Mouse (Mus musculus) myocyte (in vitro differentiated cells): ENCODE results near the gene Lpp.

Experiments
- CEBPB ChIP-seq: IDR thresholded peaks from 2 replicates; pipeline ENCODE4 v1.6.1; 2011; ENCODE audit warnings: mild to moderate bottlenecking, moderate library complexity; ENCODE audit not compliant: poor library complexity, insufficient read depth, severe bottlenecking
- E2F4 ChIP-seq: IDR thresholded peaks from one replicate; pipeline ENCODE4 v1.6.1; 2011; ENCODE audit warnings: mild to moderate bottlenecking, control low read depth, moderate library complexity; ENCODE audit not compliant: insufficient read depth
- MAX ChIP-seq: IDR thresholded peaks from one replicate; pipeline ENCODE4 v1.6.1; 2011; ENCODE audit warnings: low read depth, mild to moderate bottlenecking, control low read depth
- MYOD1 ChIP-seq, 3 experiments: IDR thresholded peaks; one replicate each; pipeline ENCODE4 v1.6.1; 2011; ENCODE audit warnings: control low read depth in 2 of 3, low read depth in 2 of 3, mild to moderate bottlenecking in 2 of 3, moderate library complexity in 1 of 3; ENCODE audit not compliant: insufficient read length in 2 of 3, control insufficient read depth in 1 of 3
- MYOG ChIP-seq, 3 experiments: IDR thresholded peaks; one replicate each; pipeline ENCODE4 v1.6.1; 2011; ENCODE audit warnings: control low read depth in 2 of 3, low read depth in 2 of 3, mild to moderate bottlenecking in 2 of 3; ENCODE audit not compliant: insufficient read length in 2 of 3, control insufficient read depth in 1 of 3, insufficient read depth in 1 of 3
- POLR2A ChIP-seq: IDR thresholded peaks from one replicate; pipeline ENCODE4 v1.6.1; 2011; ENCODE audit warnings: low read depth, mild to moderate bottlenecking, control low read depth, moderate library complexity; ENCODE audit not compliant: insufficient read length
- POLR2AphosphoS2 ChIP-seq: IDR thresholded peaks from one replicate; pipeline ENCODE4 v1.6.1; 2011; ENCODE audit warnings: low read depth, control low read depth; ENCODE audit not compliant: insufficient read length
- REST ChIP-seq: IDR thresholded peaks from one replicate; pipeline ENCODE4 v1.6.1; 2011; ENCODE audit warnings: mild to moderate bottlenecking, control low read depth, moderate library complexity; ENCODE audit not compliant: insufficient read depth, insufficient read length
- SRF ChIP-seq: IDR thresholded peaks from one replicate; pipeline ENCODE4 v1.6.1; 2011; ENCODE audit warnings: low read depth; ENCODE audit not compliant: control insufficient read depth, insufficient read length
- TCF12 ChIP-seq: IDR thresholded peaks from one replicate; pipeline ENCODE4 v1.6.1; 2011; ENCODE audit warnings: mild to moderate bottlenecking, control low read depth; ENCODE audit not compliant: poor library complexity, insufficient read depth, severe bottlenecking
- USF1 ChIP-seq: IDR thresholded peaks from one replicate; pipeline ENCODE4 v1.6.1; 2011; ENCODE audit warnings: low read depth, mild to moderate bottlenecking, control low read depth, moderate library complexity

DNA sequence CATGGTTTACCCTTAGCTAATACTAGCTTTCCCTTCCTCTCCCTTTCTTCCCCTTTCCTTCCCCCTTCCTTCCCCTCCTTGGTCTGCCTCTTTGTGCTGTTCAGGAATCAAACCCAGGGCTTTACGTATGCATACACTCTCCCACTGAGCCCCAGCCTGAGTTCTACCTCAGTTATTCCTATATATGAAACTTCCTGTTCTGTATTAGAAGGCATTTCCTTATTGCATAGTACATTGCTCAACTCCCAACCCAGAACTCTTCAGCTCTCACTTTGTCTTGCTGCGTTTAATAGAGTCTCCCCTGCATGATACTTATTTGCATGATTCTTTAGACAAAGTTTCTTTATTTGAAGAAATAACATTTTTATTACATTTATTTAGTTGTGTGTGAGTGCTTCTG lies 184.5 kb downstream of the Lpp start:
- TF ChIP-seq POLR2AphosphoS2 (no peak), POLR2A (no peak), MYOG (IDR thresholded peaks at IDR 0.05; ENCODE audit: control insufficient read depth in 1 of 3, insufficient read depth in 1 of 3, insufficient read length in 2 of 3, low read depth in 2 of 3) (no peak), MAX (no peak), E2F4 (no peak), USF1 (no peak), TCF12 (no peak), REST (no peak), SRF (no peak), MYOD1 (IDR thresholded peaks at IDR 0.05; ENCODE audit: control insufficient read depth in 1 of 3, insufficient read length in 2 of 3, low read depth in 2 of 3) (no peak), CEBPB (no peak)
